Mouse (Mus musculus) gastrocnemius, adult 2 months (tissue): Measurements from ENCODE around the gene Zfp280d. TPM values are rescaled to one million over a fixed set of nuclear protein-coding genes. Genes with fewer than 3 reads are reported as not detected.

Experiments
- DNase-seq: peaks from one replicate; pipeline ENCODE4 v3.0.0; 2022
- H3K27ac ChIP-seq: fragments of 200-600 bp; 2 replicates; pipeline ENCODE4 v1.8.1; 2022; ENCODE audit warnings: mild to moderate bottlenecking
- H3K4me3 ChIP-seq: fragments of 200-600 bp; 2 replicates; pipeline ENCODE4 v1.8.1; 2022; ENCODE audit warnings: mild to moderate bottlenecking, moderate library complexity
- CTCF ChIP-seq: fragments of 200-600 bp; IDR thresholded peaks from 2 replicates; pipeline ENCODE4 v1.8.1; 2022; ENCODE audit warnings: antibody characterized with exemption, mild to moderate bottlenecking, moderate library complexity
- intact Hi-C: fragments of 180-260 bp; cut with DNase I; formaldehyde crosslinking; loops from one replicate; pipeline ENCODE4 v1.15.1; 2025
- total RNA-seq, 2 experiments: library from RNA; stranded (reverse); gene quantifications; 2 replicates each; pipeline ENCODE4 v1.2.3; 2021

Zfp280d gene
- total RNA-seq, 2 experiments from 2014 or later = 18.3 to 19.5 TPM

DNA sequence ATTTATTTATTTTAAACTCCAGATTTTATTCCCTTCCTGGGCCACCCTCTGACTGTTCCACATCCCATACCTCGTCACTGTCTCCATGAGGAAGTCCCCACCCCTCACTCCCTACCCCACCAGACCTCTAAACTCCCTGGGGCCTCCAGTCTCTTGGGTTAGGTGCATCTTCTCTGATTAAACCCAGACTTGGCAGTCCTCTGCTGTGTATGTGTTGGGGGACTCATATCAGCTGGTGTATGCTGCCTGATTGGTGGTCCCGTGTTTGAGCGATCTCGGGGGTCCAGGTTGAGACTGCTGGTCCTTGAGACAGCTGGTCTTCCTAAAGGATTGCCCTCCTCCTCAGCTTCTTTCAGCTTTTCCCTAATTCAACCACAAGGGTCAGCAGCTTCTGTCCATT is 5.3 kb downstream of the Zfp280d start:
- H3K4me3 ChIP-seq = no peak overlapping the region
- intact Hi-C loops = no loop called here
- TF ChIP-seq CTCF = no peak
- no peak overlapping the region for H3K27ac ChIP-seq
- DNase-seq = no peak

DNA sequence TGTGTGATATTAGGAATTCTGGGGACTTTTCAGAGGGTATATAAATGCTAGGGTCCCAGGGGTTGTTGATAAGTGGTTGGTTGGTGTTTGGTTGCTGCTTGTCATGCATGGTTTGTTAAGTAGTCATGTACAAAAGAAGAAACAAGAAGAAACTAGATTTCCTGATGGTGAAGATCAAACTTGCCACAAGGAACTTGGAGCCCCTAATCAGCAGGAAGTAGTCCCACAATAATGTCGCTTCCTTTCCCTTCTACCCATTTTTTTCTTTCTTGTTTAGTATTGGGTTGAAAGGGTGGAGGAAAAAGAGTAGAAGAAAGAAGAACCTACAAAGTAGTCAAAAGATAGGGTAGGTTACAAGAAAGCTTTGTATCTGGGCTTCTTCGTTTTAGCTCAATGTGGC is 13.0 kb downstream of the Zfp280d start:
- no peak overlapping the region for H3K27ac ChIP-seq
- TF ChIP-seq CTCF = no peak
- intact Hi-C loops = no loop called here
- DNase-seq = no peak
- H3K4me3 ChIP-seq = no peak overlapping the region

DNA sequence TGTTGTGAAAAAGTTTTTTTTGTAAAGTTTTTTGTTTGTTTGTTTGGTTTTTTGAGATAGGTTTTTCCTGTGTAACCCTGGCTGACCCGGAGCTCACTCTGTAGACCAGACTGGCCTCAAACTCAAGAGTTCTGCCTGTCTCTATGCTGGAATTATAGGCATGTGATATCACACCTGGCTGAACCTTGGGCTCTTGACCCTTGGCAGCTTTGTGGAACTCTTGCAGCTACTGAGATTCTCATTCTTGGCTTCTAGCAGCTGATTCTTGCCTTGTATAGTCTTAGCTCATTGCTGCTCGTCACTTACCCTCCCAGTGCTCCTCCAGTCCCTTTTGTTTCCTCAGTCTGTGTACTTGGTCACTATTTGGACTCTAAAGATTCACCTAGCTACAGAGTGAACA is 13.6 kb downstream of the Zfp280d start:
- Histone ChIP-seq H3K4me3 (no peak overlapping the region), H3K27ac (no peak overlapping the region)
- TF ChIP-seq CTCF = no peak
- no peak for DNase-seq
- intact Hi-C loops = no loop called here

DNA sequence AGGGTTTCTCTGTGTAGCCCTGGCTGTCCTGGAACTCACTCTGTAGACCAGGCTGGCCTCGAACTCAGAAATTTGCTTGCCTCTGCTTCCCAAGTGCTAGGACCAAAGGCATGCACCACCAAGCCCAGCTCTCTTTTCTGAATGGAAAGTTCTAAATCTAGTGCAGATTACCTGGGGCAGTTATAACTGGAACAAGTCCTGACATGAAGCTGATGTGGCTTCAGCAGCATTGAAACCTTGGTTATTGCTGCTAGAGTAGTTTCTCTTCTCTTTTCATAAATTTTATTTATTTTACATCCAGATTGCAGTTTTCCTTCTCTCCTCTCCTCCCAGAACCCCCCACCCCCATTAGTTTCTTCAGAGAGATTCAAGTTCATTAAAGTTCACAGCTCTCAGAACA is 14.4 kb downstream of the Zfp280d start:
- Histone ChIP-seq H3K27ac (no peak overlapping the region), H3K4me3 (no peak overlapping the region)
- no peak for TF ChIP-seq CTCF
- DNase-seq = no peak
- intact Hi-C loops = no loop called here

DNA sequence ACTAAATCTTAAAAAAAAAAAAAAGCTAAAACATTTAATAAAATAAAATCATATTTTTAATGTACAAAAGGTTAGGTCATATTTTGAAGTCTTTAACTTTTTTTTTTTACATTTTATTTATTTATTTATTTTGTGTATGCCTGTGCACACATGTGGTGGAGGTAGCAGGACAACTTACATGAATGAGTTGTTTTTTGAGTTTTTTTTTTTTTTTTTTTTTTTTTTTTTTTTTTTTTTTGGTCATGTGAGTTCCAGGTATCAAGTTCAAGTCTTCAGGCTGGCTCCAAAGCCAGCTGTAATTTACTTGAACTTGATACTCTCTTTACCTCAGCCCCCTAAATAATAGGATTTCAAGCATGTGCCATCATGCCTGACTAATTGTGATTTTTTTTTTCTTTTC is 19.4 kb downstream of the Zfp280d start:
- intact Hi-C loops = no loop called here
- H3K27ac ChIP-seq = no peak overlapping the region
- TF ChIP-seq CTCF = no peak
- no peak overlapping the region for H3K4me3 ChIP-seq
- DNase-seq = no peak

DNA sequence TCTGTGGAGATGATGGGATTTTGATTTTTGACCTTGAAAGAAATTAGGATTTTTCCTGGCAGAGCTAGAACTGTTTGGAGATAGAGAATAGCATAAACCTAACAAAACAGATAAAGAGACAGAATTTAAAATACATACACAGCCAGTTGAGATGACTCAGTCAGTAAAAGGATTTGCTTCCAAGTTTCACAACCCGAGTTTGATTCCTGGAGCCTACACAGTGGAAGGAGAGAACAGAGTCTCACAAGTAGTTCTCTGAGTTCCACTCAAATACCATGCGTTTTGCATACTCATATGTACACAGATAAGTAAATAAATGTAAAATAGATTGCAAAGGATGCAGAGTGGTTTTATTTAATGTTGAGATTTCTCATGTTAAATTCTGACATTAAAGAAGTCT is 35.1 kb downstream of the Zfp280d start:
- intact Hi-C loops = loop anchor here (10.0 kb wide), 1 partner anchor 435 kb away; no protein-coding TSS in a partner anchor
- DNase-seq = no peak
- Histone ChIP-seq H3K27ac (no peak overlapping the region), H3K4me3 (no peak overlapping the region)
- TF ChIP-seq CTCF = no peak

DNA sequence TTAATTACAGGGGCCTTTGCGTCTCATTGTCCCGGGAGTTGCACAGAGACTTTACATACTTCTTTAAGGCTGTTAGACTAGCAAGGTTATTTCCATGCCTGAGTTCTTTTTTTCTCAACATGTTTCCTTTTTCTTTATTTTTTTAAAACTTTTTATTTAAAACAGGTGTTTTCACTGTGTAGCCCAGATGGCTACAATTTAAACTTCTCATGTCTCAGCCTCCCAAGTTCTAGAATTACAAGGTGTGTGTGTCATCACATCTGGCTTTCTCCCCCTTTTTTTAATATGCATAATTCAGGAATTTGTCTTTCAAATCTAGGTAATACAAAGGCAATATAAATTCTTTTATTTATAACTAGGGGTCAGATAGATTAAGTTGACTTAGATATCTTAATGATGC is 58.6 kb downstream of the Zfp280d start:
- no peak for DNase-seq
- intact Hi-C loops = no loop called here

DNA sequence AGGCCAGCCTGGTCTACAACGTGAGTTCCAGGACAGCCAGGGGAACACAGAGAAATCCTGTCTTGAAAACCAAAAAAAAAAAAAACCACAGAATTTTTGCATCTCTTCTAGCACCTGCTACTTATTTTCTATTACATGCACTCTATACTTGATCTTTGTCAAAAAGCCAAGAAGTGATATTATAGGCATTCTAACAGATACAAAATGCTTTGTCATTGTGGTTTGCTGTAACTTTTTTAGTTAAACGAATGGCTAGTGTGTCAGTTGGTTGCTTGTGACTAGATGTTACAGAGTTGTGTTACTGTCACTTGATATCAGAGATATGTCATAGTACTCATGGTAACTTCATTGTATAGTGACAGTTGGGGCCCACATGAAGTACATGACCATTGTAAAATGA is 61.4 kb downstream of the Zfp280d start:
- no peak overlapping the region for H3K27ac ChIP-seq
- no peak for TF ChIP-seq CTCF
- intact Hi-C loops = no loop called here
- H3K4me3 ChIP-seq = no peak overlapping the region
- no peak for DNase-seq

More for the DNA sequence above, 58.6 kb downstream of the Zfp280d start:
- no peak for TF ChIP-seq CTCF
- H3K4me3 ChIP-seq = no peak overlapping the region
- H3K27ac ChIP-seq = no peak overlapping the region

DNA sequence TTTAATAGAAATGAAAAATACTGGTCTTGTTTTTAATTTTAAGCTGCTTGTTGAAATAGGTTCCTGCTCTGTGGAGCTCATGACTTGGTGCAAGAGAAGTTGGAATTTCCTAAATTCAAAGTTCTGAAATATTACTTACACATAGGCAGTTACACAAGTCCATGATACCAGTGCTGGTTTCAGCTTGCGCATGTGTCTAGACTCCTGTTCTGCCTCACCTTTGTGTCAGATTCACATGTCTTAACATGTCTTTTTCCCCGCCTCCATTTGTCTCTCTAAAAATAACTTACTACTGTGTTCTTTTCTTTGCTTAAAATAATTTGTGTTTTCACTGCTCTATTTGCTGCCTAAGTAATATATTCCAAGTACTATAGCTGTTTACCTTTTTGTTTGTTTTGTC is 64.5 kb downstream of the Zfp280d start:
- Histone ChIP-seq H3K27ac (no peak overlapping the region), H3K4me3 (no peak overlapping the region)
- intact Hi-C loops = no loop called here
- no peak for DNase-seq
- no peak for TF ChIP-seq CTCF

DNA sequence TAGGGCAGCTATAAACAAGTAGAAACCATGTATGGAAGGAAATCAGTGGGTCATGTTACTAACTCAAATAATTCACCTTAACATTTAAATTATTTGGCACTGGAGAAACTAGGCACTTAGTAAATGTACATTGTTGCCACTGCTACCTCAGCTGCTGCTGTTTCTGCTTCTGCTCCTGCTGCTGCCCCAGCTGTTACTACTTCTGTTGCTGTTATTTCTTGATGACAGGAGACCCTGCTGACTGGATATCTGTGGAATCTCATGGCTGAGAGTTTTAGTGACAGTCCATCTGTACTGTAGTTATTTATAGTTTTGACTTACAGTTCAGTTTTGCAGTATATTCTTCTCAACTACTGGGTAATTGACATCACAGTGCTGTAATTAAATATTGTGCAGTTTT is 69.2 kb downstream of the Zfp280d start:
- no peak overlapping the region for H3K4me3 ChIP-seq
- H3K27ac ChIP-seq = no peak overlapping the region
- intact Hi-C loops = no loop called here

DNA sequence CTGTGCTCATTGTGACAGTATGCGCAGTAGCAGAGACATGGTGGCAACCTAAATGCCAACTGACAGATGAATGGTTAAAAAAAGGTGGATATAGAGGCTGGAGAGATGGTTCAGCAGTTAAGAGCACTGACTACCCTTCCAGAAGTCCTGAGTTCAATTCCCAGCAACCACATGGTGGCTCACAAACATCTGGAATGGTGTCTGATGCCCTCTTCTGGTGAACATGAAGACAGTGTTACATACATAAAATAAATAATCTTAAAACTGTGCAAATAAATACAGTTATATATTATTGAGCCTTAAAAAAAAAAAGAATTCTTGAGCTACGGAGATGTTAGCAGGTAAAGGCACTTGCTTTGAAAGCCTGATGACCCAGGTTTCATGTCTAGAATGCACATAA is 97.7 kb downstream of the Zfp280d start:
- intact Hi-C loops = no loop called here
- no peak overlapping the region for H3K27ac ChIP-seq
- DNase-seq = no peak
- TF ChIP-seq CTCF = no peak; the same call in 1 of the 2 replicates
- H3K4me3 ChIP-seq = no peak overlapping the region

More for the DNA sequence above, 69.2 kb downstream of the Zfp280d start:
- DNase-seq = no peak
- TF ChIP-seq CTCF = no peak

DNA sequence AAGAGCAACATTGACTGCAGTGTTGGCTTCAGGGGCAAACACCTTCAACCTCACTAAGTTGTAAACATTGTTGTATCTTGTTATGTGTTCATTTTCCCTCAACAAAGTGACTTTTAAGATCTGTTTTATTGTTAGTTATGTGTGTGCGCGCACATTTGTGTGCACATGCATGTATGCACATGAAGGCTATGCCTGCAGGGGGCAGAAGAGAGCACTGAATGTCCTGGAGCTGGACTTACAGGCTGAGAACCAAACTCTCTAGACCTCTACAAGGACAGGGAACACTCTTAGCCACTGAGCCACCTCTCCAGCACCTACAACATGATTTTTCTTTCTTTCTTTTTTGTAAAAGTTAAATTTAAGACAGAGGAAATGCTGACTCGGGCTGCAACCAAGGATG is 99.4 kb downstream of the Zfp280d start:
- no peak overlapping the region for H3K27ac ChIP-seq
- intact Hi-C loops = no loop called here
- H3K4me3 ChIP-seq = no peak overlapping the region
- peak; percentile 24; the same call in 1 of the 2 replicates for TF ChIP-seq CTCF
- DNase-seq = no peak

DNA sequence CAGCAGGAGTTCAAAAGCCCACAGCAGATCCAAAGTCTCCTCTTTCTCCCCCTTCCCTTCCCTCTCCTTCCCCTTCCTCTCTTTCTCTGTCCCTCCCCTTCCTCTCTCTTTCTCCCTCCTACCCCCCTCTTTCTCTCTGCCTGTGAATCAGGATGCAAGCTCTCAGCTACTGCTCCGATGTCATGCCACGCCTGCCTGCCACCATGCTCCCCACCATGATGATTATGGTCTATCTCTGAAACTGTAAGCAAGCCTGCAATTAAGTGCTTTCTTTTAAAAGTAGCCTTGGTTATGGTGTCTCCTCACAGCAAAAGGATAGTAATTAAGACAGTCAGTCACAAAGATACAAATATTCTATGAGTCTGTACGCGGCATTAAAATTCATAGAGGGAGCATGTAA is 100.3 kb downstream of the Zfp280d start:
- no peak for TF ChIP-seq CTCF
- Histone ChIP-seq H3K4me3 (no peak overlapping the region), H3K27ac (no peak overlapping the region)
- intact Hi-C loops = no loop called here
- no peak for DNase-seq

DNA sequence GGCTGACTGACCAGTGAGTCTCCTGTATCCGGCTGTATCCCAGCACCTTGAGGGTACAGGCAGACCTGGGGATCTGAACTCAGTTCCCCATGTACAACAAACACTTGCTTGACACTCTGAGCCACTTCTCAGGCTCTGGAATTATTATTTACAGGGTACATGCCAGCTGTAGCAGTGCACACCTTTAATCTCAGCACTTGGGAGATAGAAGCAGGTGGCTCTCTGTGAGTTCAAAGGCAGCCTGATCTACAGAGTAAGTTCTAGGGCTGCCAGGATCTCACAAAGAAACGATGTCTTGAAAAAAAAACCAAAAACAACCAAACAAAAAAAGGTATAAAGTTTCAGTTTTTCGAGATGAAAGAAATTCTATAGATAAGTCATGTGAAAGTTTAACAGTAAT is 101.0 kb downstream of the Zfp280d start:
- DNase-seq = no peak
- intact Hi-C loops = no loop called here
- H3K27ac ChIP-seq = no peak overlapping the region
- TF ChIP-seq CTCF = no peak
- H3K4me3 ChIP-seq = no peak overlapping the region

DNA sequence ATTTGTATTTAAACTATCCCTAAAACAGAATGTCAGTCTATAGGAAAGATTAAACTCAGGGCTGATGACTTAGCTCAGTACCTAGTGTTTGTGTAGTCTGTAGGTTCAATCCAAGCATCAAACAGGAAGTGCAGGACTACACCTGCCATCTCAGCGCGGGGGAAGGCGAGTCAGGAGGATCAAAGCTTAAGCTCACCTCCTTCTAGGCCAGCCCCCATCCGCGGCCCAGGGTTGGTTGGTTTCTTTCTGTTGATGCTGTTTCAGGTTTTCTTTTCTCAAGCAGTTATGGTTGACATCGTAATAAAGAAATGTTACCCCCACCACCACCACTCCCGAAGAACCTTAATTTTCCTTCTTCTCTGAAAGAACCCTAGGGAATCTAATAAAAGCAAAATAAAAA is 111.1 kb downstream of the Zfp280d start:
- no peak for DNase-seq
- intact Hi-C loops = no loop called here
- no peak overlapping the region for H3K27ac ChIP-seq
- no peak overlapping the region for H3K4me3 ChIP-seq
- TF ChIP-seq CTCF = no peak
